Mouse (Mus musculus) mesoderm, embryonic 11.5 days (tissue): ENCODE results near the gene Rab19.
"Not testable (repeated sequence)": the region's sequence is repeated elsewhere in the genome, so short reads cannot be mapped to it uniquely, and the experiment has no call there.

Experiments used
- DNase-seq: peaks from one replicate; pipeline ENCODE4 v3.0.0-alpha.2; 2012; ENCODE audit warnings: low read depth, low spot score

Gene Rab19

DNA sequence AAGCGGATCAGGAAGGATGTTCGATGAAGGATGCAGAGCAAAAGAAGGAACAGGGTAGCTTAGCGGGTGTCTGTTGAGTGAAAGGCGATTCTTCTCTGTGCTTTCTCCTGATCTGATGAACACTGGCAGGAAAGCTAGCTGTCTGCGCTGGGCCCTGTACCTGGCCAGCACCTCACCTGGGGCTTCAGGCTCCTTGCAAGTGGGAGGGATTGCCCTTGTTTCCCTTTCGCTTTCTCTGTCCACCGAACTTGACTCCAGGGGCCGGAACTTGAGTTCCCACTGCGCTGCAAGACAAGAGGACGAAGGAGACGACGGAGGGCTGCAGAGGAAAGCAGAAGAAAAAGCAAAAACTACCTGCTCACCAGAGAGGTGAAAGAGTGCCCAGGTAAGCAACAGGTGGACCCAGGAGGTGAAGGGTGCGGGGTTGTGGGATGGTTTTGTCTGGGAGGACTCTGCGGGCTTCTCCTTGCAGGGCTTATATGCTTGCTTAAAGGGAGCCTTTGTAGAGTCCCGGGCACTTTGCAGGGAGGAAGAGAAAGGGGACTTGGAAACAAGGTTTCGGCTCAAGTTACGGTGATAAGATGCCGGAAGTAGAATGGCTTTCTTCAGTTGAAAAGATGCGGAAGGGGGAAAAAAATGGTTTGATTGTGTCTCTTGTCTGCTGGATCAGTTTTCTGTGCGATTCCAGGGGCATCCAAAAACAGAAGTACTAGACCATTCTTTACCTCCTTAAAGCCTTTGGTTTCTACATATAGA is at the start of gene Rab19:
TSS of gene Rab19 (plus strand) at position 51 of the 756 bp plus-strand sequence.
- DNase-seq: no peak

DNA sequence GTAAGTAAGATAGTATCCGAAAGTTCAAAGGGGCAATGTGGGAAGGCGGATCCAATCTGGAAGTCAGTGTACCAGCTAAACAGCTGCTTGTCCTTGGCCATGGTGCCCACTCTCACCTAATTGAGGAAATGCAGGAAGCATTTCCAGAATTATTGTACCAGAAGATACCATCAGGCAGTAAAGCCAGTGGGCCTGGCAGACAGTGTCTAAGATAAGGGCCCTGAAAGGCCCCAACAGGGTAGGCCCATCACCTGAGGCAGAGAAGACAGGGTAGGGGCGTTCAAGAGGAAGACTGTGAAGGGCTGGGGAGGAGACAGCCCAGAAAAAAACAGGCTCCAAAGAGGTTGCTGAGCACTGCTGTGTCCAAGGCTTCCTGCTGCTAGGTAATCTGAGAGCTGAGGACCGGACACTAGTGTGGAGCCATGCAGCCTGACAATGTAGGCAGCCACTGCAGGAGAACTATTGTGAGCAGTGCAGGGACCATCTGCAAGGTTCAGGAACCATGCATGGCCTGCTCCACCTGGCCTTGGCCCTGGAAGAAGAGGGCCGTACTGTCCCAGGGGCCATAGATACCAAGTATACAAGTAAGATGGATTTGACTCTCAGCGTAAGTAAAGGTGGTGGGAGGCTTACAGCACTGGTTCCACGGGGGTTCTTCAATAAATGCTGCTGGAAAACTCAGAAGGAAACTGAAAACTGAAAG is 48.8 kb upstream of the Rab19 start:
- no peak for DNase-seq

DNA sequence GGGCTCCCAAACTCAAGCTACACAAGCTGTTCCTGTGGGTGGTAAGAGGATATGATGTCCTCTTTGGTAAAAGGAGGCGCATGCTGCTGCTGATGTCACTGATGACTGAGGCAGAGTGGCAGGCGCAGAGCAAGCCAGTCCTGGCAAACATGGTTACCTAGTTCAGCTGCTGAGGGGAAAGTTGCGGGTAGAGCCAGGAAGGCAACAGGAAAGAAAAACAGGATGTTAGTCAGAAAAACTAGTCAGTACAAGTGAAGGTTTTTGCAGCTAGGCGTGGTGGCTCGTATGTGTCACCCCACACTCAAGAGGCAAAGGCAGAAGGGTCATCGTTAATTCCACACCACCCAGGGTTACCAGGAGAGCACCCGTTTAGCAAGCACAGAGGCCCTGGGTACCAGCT is 46.8 kb upstream of the Rab19 start:
- DNase-seq: no peak

DNA sequence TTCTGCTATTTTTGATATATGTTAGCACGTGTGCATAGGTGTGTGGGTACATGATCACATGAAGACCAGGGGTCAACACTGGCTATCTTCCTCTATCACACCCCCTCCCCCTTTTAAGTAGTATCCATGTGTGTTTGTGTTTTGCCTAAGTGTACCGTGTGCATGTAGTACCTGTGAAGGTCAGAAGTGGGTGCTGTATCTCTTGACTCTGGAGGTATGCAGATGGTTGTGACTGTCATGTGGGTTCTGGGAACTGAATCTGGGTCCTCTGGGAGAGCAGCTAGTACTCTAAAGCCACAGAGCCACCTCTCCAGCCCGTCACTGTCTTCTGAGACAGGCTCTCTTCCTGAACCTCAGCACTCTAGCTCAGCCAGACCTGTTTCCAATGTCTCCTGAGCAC is 46.1 kb upstream of the Rab19 start:
- no peak for DNase-seq

DNA sequence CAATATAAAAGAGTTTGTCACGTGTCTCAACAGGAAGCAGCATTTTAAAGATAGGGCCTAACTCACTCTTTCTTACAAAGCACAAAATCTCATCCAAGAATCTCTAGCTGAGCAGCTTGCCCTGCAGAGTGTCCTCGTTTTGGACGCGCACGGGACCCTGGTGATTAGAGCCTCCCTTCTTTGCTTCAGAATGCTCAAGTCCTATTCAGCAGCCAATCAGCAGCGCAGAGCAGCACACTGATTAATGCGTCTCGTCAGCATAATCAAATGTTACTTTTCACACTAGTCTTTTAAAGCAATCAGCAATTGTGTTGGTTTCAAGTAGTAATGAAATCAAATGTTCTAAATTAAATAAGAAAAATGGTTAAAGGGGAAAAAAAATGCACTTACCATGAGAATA is 42.6 kb upstream of the Rab19 start:
- DNase-seq: no peak

DNA sequence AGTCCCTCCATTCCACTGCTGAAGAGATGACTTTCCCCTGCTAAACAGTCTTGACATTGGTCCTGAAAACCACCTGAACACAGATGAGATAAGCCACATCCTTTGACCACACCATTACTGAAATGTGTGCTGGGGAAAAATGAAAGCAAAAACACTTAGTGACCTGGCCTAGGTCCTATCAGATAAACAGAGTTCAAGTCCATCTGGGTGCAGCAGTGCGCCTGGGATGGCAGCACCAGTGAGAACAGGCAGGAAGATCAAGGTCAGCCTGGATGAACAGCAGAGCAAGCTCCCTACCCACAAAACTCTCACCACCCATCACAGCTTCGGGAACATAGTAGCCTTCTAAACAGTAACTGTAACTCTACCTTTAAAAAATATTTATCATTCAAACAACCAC is 39.2 kb upstream of the Rab19 start:
- no peak for DNase-seq

DNA sequence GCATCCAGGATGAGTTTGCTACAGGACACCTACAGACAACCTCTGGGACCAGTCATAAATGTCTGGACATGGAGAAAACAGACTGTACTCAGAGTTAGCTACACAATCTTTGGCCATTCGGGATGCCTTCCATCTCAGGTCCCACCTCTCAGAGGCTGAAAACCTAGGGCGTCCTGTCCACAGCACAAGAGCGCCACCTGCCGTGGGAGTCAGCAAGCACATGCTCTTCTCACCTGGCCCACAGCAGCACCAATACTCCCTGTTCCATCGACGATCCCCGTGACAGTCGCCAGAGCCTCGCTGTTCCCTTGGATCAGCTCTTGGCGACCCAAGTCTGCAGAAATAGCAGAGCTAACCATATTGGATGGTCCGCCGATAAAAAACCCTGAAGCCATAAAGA is 37.0 kb upstream of the Rab19 start:
- peak; percentile 84 for DNase-seq

DNA sequence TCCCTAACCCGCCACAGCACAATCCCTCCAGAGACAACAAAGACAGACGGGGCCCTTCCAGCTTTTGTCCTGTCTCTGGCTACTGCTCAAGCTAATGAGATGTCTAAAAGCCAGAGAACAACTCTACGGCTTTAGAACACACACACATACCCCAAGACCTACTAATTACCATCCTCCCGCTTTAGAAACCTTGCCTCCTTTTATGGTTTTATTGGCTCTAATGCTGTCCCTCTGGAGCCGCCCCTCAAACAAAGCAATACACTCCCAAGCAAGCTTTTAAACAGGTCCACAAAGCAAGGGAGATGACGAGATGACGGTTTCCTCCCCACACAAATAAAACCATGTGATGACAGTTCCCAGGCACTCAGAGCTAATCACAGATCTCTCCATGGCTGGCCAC is 35.5 kb upstream of the Rab19 start:
- peak; percentile 16 for DNase-seq

DNA sequence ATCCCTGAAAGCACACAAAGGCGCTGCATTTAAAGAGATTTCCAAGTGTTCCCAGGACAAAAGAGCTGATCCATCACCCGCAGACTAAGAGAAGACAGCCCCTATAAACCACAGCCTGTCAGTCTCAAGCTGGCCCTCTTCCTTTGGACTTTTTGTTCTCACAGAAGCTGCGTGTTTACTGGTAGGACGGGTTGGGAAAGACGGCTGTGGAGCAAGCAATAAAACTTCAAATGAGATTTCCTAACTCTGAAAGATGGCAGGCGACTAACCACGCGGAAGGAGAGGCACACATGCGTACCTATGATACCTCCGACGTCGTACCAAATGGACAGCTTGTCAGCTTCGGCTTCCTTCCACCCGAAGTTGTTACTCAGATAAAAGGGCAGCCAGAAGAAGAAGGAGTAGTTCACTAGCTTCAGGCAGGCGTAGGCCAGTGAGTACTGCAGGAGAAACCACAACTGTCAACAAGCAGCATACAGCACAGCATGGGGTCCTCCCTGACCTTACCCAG is 33.9 kb upstream of the Rab19 start:
- peak; percentile 83 for DNase-seq

DNA sequence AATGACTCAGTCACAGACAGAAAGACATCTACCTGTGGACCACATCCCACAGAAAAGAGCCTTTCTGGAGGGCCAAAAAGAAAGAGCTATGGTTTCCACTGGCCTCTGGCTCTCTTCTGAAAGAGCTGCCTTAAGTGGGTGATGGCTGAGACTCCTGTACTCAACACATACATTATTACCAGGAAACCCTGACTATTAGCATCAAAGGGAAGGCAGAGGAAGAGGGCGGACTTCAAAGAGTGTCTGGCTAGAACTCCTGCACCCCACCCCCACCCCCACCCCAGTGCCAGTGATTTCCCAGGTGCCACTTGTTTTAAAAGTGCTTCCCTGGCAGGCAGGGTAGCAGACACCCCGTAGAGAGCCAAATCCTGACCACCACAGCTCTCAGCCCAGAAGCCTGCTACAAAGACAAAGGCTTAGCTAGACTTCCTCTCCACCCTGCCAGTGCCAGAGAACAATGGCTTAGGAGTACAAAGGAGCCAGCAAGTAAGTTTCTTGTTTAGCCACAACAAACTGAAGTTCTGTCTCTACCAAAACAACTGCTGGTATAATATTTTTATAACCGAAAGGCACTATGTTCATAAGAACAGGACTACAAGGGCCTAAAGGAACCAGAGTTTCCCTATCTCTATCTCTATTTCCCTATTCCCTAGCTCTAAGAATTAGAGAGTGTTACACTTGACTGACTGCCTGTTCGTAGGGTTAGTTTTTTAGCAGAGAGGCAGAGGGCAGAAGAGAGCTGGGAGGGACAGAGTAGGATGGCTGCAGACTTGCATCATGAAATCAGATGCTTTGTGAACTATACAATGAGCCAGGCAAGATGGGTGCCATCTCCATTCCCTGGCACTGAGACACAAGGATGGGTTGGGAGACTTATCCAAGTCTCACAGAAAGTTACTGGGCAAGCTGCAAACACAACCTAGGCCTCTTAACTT is 32.8 kb upstream of the Rab19 start:
- DNase-seq: no peak

DNA sequence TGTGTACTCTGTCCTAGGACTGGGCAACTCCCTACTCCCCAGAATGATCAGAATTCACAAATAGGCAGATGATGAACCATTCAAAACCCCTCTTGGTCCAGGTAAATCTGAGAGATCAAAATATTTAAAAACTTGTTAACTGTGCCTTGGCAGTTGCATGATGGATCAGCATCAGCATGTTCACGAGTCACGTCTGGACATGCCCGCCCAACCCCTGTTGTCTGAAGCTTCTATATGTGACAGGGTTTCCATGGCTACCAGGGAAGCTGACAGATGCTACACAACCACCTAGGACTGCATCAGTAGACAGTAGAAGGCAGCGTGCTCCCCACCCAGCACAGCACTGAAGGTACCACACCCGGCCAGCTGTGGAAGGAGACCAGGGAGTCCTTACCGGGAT is 32.0 kb upstream of the Rab19 start:
- DNase-seq: no peak

DNA sequence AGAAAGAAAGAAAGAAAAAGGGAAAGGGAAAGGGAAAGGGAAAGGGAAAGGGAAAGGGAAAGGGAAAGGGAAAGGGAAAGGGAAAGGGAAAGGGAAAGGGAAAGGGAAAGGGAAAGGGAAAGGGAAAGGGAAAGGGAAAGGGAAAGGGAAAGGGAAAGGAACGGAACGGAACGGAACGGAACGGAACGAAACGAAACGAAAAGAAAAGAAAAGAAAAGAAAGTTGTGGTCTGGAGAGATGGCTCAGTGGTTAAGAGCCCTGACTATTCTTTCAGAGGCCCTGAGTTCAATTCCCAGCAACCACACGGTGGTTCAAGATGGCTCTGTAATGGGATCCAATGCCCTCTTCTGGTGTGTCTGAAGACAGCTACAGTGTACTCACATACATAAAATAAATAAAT is 21.8 kb upstream of the Rab19 start:
- DNase-seq: not testable (repeated sequence)

DNA sequence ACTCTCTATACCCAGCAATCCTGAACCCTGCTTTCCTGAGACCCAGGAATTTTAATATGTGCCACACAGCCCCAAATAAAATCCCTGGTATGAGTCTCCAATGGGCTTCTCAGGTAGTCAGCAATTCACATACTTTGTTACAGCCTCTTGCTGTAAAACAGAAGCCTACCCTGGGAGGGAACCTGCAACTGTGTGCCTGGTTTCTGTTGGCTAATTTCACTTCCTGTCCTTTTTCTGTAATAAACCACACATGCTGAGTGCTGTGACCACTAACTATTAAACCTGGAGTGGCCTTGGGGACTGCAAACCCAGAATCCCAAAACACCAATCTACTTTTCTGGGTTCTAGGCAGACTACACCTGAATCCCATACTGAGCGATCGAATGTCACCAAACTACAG is 18.3 kb upstream of the Rab19 start:
- no peak for DNase-seq

DNA sequence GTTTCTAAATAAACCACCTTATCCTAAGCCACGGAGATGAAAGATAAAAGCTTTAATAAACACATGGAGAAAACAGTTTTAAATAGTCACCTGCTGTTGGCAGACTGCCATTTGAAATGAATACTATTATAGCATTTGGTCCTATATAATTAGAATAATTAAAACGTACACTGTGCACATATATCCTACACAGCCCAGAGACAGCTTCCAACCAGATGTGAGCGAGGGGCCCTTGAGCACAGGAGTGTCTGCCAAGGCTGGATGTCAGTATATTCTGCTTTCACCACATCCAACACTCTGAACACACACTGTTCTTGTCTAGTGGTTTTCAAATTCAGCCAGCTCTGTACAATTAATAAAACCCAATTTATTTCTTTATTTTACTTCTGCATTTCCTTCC is 11.3 kb upstream of the Rab19 start:
- no peak for DNase-seq

DNA sequence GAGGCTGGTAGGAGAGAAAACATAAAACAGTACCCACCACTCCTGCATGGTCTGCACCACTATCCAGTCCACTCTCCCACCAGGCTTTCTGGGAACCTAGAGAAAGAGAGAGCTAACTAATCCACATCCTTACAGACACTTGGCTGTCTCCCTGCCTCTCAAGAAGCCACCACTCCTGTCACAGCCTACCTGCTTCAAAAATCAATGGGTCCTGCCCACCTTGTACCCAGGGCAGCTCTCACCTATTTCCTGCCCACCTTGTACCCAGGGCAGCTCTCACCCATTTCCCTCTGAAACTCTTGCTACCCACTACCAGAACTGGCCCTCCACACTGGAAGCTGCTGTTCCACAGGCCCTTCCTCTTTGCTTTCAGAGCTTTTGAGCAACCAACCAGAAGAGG is 8.9 kb upstream of the Rab19 start:
- DNase-seq: no peak

DNA sequence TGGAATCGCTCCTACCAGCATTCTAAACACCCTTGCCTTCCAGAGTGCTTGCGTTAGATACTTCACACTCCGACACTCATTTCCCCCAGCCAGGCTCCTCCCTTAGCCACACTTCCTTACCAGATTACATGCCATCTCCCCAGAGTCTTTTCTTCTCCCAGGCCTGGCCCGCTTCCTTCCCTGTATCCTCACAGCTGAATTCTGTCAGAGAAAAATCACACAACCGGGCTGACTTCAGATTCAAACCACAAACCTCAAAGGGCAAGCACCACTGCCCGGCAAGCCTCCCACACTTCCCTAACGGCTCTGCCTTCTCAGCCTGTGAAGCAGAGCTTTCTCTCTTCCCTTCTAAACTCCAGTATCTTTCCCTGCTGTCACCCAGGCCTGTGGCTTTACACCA is 8.2 kb upstream of the Rab19 start:
- no peak for DNase-seq

DNA sequence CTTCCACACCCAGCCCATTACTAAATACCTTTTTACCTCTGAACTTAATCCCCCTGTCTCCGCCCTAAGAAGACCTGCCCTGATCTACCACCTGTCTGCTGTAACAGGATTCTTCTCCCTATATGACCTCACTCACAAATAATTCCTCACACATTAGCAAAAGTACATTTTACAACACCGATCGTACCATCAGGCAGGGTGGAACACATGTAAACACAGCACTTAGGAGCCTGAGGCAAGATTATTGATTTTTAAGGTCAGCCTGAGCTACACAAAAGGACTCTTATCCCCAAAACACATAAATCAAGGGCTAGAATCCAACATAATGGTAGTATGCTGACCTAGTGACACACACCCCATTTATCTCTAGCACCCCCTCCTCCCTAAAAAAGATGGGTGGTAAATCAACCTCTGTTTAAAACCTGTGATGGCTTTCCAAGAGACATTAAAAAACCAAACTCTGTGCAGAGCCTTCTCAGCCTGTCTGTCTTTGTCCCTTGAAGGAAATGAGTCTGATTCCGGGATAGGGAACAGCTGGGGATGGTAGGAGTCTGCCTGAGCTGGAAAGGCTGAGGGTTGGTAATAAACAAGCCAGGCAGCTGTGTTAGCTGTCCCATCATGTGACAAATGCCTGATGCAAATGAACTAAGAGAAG is 7.5 kb upstream of the Rab19 start:
- DNase-seq: peak; percentile 76

DNA sequence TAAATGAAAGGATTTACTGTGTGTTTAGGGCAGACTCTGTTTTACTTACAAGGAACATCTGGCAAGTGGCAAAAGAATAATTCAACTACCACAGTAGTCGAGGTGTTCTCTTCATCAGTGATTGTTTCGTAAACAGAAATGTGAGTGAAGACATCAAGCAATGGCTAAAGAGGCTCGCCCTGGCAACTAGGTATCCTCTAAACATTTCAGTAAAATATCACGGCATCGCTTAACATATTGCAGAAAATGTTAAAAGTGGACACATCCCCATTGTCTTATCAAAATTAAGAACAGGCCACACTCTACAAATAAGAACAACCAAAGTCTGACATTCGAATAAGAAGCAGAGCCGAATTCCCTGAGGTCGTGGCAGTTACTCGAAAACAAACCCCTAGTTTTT is 4.2 kb upstream of the Rab19 start:
- no peak for DNase-seq

DNA sequence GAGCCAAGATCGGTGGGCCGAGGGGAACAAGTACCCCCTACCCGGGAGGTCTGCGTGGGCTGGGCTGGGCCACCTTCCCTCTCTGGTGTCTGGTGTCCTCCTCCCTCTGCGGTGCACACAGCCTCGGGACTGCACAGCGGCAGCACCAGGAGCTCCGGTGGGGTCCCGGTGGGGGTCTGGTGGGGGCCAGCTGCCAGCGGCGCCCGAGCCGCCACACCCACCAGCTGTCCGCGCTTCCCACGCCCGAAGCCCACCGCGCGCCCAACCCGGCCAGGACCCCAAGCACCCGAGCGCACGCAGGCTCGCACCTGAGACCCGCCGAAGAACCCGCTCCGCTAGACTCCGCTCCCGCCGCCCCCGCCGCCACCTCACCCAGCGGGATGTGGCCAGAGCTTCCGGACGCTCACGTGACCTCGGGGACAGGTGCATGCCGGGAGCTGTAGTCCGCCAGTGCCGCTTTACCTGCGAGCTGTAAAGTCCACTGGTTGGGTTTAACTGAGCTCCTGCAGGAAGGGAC is 3.6 kb upstream of the Rab19 start, which contains the start of gene Slc37a3:
TSS of gene Slc37a3 (minus strand) at position 365 of the 517 bp plus-strand sequence.
- DNase-seq: peak; percentile 84

DNA sequence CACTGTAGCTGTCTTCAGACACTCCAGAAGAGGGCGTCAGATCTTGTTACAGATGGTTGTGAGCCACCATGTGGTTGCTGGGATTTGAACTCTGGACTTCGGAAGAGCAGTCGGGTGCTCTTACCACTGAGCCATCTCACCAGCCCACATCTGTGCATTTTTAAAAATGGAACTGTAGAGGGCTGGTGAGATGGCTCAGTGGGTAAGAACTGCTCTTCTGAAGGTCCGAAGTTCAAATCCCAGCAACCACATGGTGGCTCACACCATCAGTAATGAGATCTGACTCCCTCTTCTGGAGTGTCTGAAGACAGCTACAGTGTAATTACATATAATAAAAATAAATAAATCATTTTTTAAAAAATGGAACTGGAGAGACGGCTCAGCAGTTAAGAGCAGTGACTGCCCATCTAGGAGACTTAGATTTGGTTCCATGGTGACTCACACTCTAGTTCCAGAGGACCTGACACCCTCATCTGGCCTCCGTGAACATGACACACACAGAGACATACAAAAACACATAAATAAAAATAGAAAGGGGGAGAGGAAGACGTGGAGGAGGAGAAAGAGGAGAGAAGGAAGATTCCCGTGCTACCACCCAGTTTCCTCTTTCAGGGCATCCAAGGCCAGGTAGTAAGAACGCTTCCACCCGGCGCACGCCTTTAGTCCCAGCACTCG is 2.7 kb upstream of the Rab19 start:
- not testable (repeated sequence) for DNase-seq

DNA sequence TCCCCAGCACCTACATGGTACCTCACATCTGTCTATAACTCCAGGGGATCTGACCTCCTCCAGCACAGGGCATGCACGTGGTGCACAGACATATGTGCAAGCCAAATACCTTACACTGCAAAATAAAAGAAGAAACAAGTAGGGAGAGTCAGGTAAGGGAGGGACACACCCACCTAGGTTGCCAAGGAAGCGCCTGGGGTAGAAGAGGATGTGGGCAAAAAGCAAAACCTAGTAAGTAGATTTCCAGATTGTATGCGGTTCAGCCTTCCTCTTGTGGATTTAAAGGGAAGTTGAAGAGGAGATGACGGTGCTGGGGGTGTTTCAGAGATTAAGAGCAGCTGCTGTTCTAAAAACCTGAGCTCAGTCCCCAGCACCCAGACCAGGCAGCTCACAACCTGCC is 1.8 kb upstream of the Rab19 start:
- no peak for DNase-seq
